Mouse (Mus musculus) C2C12 (cell line): ENCODE measurements at regions not wholly inside any gene's neighbourhood (a gene's known extent, or its start where the extent isn't known, plus 50 kb on each side); places are given as distances from the start of the nearest gene placed in this dataset.

Experiments used
- H3K27me3 ChIP-seq: one replicate; pipeline ENCODE4 v1.6.1; 2011; ENCODE audit not compliant: control insufficient read depth, insufficient read depth, insufficient read length
- H3K36me3 ChIP-seq: one replicate; pipeline ENCODE4 v1.6.1; 2011; ENCODE audit not compliant: control insufficient read depth, insufficient read depth
- H3K4me3 ChIP-seq: one replicate; pipeline ENCODE4 v1.5.1; 2011; ENCODE audit warnings: mild to moderate bottlenecking, control low read depth; ENCODE audit not compliant: poor library complexity, insufficient read depth, severe bottlenecking
- H3K79me2 ChIP-seq: one replicate; pipeline ENCODE4 v1.6.1; 2011; ENCODE audit not compliant: control insufficient read depth, insufficient read depth
- H3K79me3 ChIP-seq: one replicate; pipeline ENCODE4 v1.6.1; 2011; ENCODE audit warnings: low read depth, control low read depth
- H3ac ChIP-seq: one replicate; pipeline ENCODE3; 2011; ENCODE audit warnings: low read depth; ENCODE audit not compliant: control insufficient read depth, insufficient read length
- CEBPB ChIP-seq: IDR thresholded peaks from one replicate; pipeline ENCODE4 v1.6.1; 2011; ENCODE audit warnings: low read depth, mild to moderate bottlenecking, control low read depth, moderate library complexity
- CTCF ChIP-seq: IDR thresholded peaks from one replicate; pipeline ENCODE4 v1.5.1; 2011; ENCODE audit not compliant: control insufficient read depth, insufficient read depth, insufficient read length
- FOSL1 ChIP-seq: IDR thresholded peaks from one replicate; pipeline ENCODE4 v1.8.0; 2011; ENCODE audit warnings: mild to moderate bottlenecking, low read length; ENCODE audit not compliant: poor library complexity, insufficient read depth, severe bottlenecking
- MAX ChIP-seq: IDR thresholded peaks from one replicate; pipeline ENCODE4 v1.6.1; 2011; ENCODE audit warnings: mild to moderate bottlenecking, control low read depth
- MYOD1 ChIP-seq: IDR thresholded peaks from one replicate; pipeline ENCODE4 v1.6.1; 2011; ENCODE audit warnings: low read depth; ENCODE audit not compliant: control insufficient read depth, insufficient read length
- MYOG ChIP-seq: IDR thresholded peaks from one replicate; pipeline ENCODE4 v1.6.1; 2011; ENCODE audit not compliant: control insufficient read depth, insufficient read length; ENCODE audit errors: extremely low read depth
- USF1 ChIP-seq: IDR thresholded peaks from one replicate; pipeline ENCODE4 v1.6.1; 2011; ENCODE audit warnings: low read depth, mild to moderate bottlenecking, control low read depth, moderate library complexity

DNA sequence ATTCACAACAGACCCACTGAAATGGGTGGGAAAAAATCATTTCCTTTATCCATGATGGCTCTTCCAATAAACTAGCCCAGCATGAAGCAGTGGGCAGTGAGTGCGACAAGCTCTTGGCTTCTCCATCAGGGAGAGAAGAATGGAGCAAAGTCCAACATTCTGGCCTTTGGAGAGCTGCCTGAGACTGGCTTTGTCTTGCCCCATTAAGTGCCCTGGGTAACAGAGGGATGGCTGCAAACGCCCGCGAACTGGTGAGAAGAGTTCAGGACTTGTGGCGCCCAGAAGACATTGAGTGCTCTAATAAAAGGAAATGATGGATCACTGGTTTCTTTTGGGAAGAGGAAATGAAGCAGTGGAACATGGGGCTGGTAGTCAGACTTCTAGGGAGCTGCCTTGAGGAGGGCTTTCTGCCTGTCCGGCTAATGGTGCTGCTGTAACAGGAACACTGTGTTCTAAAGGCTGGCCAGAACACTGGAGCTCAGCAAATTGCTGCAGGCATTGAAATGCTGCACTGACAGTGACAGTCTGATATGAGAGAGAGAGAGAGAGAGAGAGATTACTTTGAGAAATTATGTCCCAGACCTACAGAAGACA lies 182.2 kb upstream of the Btbd3 start:
- no peaks in the 10 kb centered on the region for H3K79me3 ChIP-seq
- no peak overlapping the region for H3K4me3 ChIP-seq
- no peak overlapping the region for H3ac ChIP-seq
- H3K27me3 ChIP-seq, result no peaks in the 10 kb centered on the region
- H3K36me3 ChIP-seq, result no peaks in the 10 kb centered on the region
- TF ChIP-seq CTCF (no peak), CEBPB (no peak), MYOG (no peak), USF1 (no peak), MAX (no peak), MYOD1 (no peak), FOSL1 (no peak)
- H3K79me2 ChIP-seq, result no peaks in the 10 kb centered on the region

DNA sequence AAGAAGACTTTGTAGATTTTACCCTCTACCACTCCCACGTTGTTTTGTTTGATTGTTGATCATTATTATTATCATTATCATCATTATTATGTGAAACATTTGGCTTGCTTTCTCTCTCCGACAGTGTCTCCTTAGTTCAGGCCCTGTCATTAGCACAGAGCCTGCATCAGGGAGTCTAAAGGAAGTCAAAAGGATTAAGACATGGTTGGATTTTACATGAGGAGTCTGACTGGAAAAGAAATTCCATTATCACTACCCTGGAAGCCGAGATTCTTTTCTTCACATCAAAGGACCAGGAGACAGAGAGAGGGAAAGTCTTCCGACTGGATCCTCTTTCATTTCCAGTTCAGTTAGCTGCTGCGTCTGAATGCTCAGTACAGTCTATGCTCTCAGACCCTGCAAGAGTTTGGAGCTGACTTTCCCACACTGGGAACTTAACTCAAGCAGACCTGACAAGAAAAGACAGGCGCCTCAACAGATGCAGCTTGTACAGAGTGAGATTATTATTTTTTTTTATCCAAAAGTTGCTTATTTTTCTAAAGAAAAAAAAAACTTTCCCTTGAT lies 184.1 kb upstream of the Btbd3 start:
- no peaks in the 10 kb centered on the region for H3K79me3 ChIP-seq
- no peaks in the 10 kb centered on the region for H3K36me3 ChIP-seq
- H3ac ChIP-seq, result no peak overlapping the region
- no peak for TF ChIP-seq CEBPB
- no peaks in the 10 kb centered on the region for H3K79me2 ChIP-seq
- no peaks in the 10 kb centered on the region for H3K27me3 ChIP-seq
- no peak overlapping the region for H3K4me3 ChIP-seq

DNA sequence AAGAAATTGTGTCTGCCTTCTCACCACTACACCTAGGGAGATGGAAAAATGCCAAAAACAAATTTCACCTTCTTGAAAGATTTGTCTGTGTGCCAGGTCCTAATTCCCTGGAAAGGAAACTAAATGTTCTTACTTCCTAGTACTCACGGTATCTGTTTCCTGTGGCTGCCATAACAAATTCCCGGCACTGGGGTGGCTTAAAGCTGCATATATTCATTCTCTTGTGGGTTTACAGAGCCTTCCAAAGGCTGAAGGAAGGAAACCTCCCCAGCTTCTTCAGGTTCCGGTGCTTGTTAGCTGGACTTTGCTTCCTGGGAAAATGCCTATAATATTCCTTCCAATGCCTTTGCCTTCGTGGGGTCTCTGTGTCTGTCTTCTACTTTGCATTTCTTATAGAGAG lies 203.3 kb upstream of the Btbd3 start:
- TF ChIP-seq CTCF (no peak), USF1 (no peak), MAX (no peak), MYOD1 (no peak), CEBPB (no peak), FOSL1 (no peak), MYOG (no peak)
- H3K79me2 ChIP-seq, result no peaks in the 10 kb centered on the region
- H3K27me3 ChIP-seq, result no peaks in the 10 kb centered on the region
- no peak overlapping the region for H3ac ChIP-seq
- no peak overlapping the region for H3K4me3 ChIP-seq
- H3K36me3 ChIP-seq, result no peaks in the 10 kb centered on the region
- H3K79me3 ChIP-seq, result no peaks in the 10 kb centered on the region

DNA sequence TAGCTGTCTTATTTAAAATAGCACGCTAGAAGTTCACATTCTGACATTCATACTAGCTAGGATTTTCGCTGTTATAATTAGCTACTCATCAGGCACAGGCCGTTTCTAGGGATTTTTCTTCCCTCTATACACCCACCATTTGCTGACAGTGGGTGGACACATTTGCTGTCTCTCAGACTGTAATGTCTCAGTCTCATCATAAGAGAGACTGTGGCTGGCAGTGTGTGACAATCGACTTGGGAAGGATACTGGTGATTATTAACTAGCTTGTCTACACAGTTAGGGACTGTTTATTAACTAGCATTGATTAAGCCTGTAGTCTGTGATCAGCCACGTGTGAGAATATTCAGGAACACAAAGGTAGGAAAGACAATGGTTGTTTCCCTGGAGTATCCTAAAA lies 208.0 kb upstream of the Btbd3 start:
- Histone ChIP-seq H3ac (no peak overlapping the region), H3K79me2 (no peaks in the 10 kb centered on the region), H3K36me3 (no peaks in the 10 kb centered on the region), H3K4me3 (no peak overlapping the region), H3K79me3 (no peaks in the 10 kb centered on the region), H3K27me3 (no peaks in the 10 kb centered on the region)
- TF ChIP-seq MYOD1, result no peak
- no peak for TF ChIP-seq USF1
- TF ChIP-seq CTCF, result no peak
- no peak for TF ChIP-seq FOSL1
- TF ChIP-seq CEBPB, result no peak
- TF ChIP-seq MAX, result no peak
- TF ChIP-seq MYOG, result no peak

DNA sequence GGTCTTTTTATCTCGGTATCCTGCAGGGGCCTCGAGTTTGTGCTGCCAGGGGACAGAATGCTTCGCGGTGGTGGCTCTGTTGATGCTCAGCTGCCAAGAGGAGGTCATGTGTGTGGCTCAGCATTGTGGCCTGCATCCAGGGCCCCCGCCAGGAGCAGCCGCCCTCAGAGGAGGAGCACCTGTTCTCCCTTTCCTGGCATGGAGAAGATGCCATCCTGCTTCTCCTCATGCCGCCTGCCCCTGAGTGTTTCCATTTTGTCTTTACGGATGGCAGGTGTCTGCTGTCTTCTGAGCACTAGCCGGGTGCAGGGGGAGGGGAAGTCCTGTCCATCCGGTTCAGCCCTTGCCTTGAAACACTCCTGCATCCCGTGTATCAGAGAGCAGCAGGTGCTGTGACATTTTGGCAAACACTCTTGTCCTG lies 208.6 kb upstream of the Btbd3 start:
- no peaks in the 10 kb centered on the region for H3K79me3 ChIP-seq
- TF ChIP-seq USF1 (no peak), MAX (no peak), MYOG (no peak), CTCF (no peak), FOSL1 (no peak), CEBPB (no peak), MYOD1 (no peak)
- no peak overlapping the region for H3ac ChIP-seq

DNA sequence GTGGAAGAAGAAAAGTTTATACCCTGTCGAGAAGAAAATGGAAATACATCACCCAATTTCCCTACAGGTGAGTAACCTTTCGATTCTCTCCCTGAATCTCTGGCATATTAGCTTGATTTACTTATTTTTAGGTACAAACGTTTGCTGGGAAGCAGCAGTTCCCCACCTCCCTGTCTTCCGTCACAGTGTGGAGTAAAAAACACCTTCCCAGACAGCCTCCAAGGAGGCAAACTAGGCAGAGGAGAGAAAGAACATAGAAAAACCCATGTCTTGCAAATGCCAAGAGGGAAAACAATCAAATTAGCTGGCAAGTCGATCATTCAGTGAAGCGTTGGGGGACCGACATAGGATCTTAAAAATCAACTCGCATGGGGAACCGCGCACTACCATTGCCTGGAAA lies 209.0 kb upstream of the Btbd3 start:
- H3K27me3 ChIP-seq, result no peaks in the 10 kb centered on the region

More for the DNA sequence above, 208.6 kb upstream of the Btbd3 start:
- no peaks in the 10 kb centered on the region for H3K36me3 ChIP-seq
- no peaks in the 10 kb centered on the region for H3K27me3 ChIP-seq
- no peak overlapping the region for H3K4me3 ChIP-seq
- no peaks in the 10 kb centered on the region for H3K79me2 ChIP-seq

More for the DNA sequence above, 209.0 kb upstream of the Btbd3 start:
- no peaks in the 10 kb centered on the region for H3K79me3 ChIP-seq
- no peak overlapping the region for H3ac ChIP-seq
- H3K36me3 ChIP-seq, result no peaks in the 10 kb centered on the region
- H3K79me2 ChIP-seq, result no peaks in the 10 kb centered on the region
- H3K4me3 ChIP-seq, result no peak overlapping the region
- no peak for TF ChIP-seq CTCF
- no peak for TF ChIP-seq MYOD1
- no peak for TF ChIP-seq MAX
- no peak for TF ChIP-seq USF1
- TF ChIP-seq FOSL1, result no peak
- TF ChIP-seq CEBPB, result no peak
- no peak for TF ChIP-seq MYOG
